Mouse (Mus musculus) hindbrain, embryonic 11.5 days (tissue): Measurements from ENCODE around the gene Tmem14c. TPM values are rescaled to one million over a fixed set of nuclear protein-coding genes. Genes with fewer than 3 reads are reported as not detected.

Experiments used
- ATAC-seq: fragments of 200-750 bp; cut with Nextera tagmentation; 2 replicates; pipeline ENCODE4 v1.8.0; 2017; ENCODE audit warnings: mild to moderate bottlenecking, moderate TSS enrichment, moderate library complexity; ENCODE audit not compliant: low FRiP score
- DNase-seq: peaks from one replicate; pipeline ENCODE4 v3.0.0-alpha.2; 2015; ENCODE audit warnings: low spot score
- H3K27ac ChIP-seq: fragments of 300-500 bp; sonication (generic); 2 replicates; pipeline ENCODE4 v1.5.1; 2014; ENCODE audit warnings: mild to moderate bottlenecking, low read depth, low read length
- H3K27me3 ChIP-seq: fragments of 300-500 bp; sonication (generic); 2 replicates; pipeline ENCODE4 v1.6.1; 2014; ENCODE audit warnings: mild to moderate bottlenecking, low read length, moderate library complexity, mixed read lengths; ENCODE audit not compliant: control insufficient read depth, insufficient read depth
- H3K36me3 ChIP-seq: fragments of 300-500 bp; sonication (generic); 2 replicates; pipeline ENCODE4 v1.6.1; 2014; ENCODE audit warnings: mild to moderate bottlenecking, low read length, moderate library complexity, mixed read lengths; ENCODE audit not compliant: control insufficient read depth, insufficient read depth
- H3K4me1 ChIP-seq: fragments of 300-500 bp; sonication (generic); replicated peaks from 2 replicates; pipeline ENCODE4 v1.6.1; 2014; ENCODE audit warnings: low read length, mixed read lengths; ENCODE audit not compliant: control insufficient read depth, insufficient read depth
- H3K4me2 ChIP-seq: fragments of 300-500 bp; sonication (generic); replicated peaks from 2 replicates; pipeline ENCODE4 v1.6.1; 2014; ENCODE audit warnings: mild to moderate bottlenecking, low read depth, low read length
- H3K4me3 ChIP-seq: fragments of 300-500 bp; sonication (generic); 2 replicates; pipeline ENCODE4 v1.5.1; 2014; ENCODE audit warnings: low read depth, low read length
- H3K9ac ChIP-seq: fragments of 300-500 bp; sonication (generic); 2 replicates; pipeline ENCODE4 v1.6.1; 2014; ENCODE audit warnings: low read depth, low read length
- H3K9me3 ChIP-seq: fragments of 300-500 bp; sonication (generic); 2 replicates; pipeline ENCODE4 v1.6.1; 2016; ENCODE audit warnings: low read length; ENCODE audit not compliant: control insufficient read depth
- WGBS: fragments of 180-500 bp; shearing (Covaris S2); extraction: QIAGEN DNeasy Blood & Tissue Kit; methylation state at CpG from one replicate; pipeline ENCODE4 v1.1.7; 2014; 5-methylcytosine and 5-hydroxymethylcytosine counted together
- polyA plus RNA-seq: library from polyadenylated mRNA; unstranded; fragments of >200 nt; fragmentation: Nextera tagmentation; extraction: Ambion mirVana; gene quantifications from 2 replicates; pipeline ENCODE4 v1.2.1, GENCODE M21; 2014

The Tmem14c gene
- 201 and 205 TPM in 2 replicates for polyA plus RNA-seq

GRCm38 (mm10) chr13:41015829-41016634, at the start of gene Tmem14c:
TSS of gene Tmem14c (plus strand) at chr13:41016292.
- peaks cover 5% of the 10 kb centered on the region; the same call in 1 of the 2 replicates for H3K36me3 ChIP-seq
- DNase-seq: peak; percentile 93

GRCm38 (mm10) chr13:40967609-40968008, 48.5 kb upstream of the Tmem14c start:
- Histone ChIP-seq H3K9me3 (no peaks in the 10 kb centered on the region), H3K4me2 (no peak overlapping the region), H3K36me3 (no peaks in the 10 kb centered on the region), H3K4me3 (no peak overlapping the region), H3K4me1 (no peaks in the 10 kb centered on the region), H3K27ac (no peak overlapping the region), H3K27me3 (no peaks in the 10 kb centered on the region), H3K9ac (no peak overlapping the region)
- DNase-seq (no peak), ATAC-seq (no peak)
- 89% methylated on average over 10 of the region's 10 CpGs for WGBS

More at GRCm38 (mm10) chr13:41015829-41016634, at the start of gene Tmem14c:
- Histone ChIP-seq H3K4me2 (peak within 1 kb of the TSS; percentile 84), H3K27ac (peak within 1 kb of the TSS; percentile 71; the same call in 1 of the 2 replicates), H3K9ac (peak within 1 kb of the TSS; percentile 78), H3K4me1 (no peaks in the 10 kb centered on the region; the same call in 1 of the 2 replicates), H3K9me3 (no peaks in the 10 kb centered on the region), H3K4me3 (peak within 1 kb of the TSS; percentile 62), H3K27me3 (no peaks in the 10 kb centered on the region)
- ATAC-seq: peak; percentile 99
- WGBS: under 1% methylated on average over 43 of the region's 43 CpGs

- DNase-seq: no peak
- no peaks in the 10 kb centered on the region for H3K4me1 ChIP-seq
- no peaks in the 10 kb centered on the region for H3K9me3 ChIP-seq
- no peak overlapping the region for H3K9ac ChIP-seq
- ATAC-seq: no peak
- H3K4me3 ChIP-seq: no peak overlapping the region
- H3K27ac ChIP-seq: no peak overlapping the region
- H3K4me2 ChIP-seq: no peak overlapping the region
- H3K27me3 ChIP-seq: no peaks in the 10 kb centered on the region
- H3K36me3 ChIP-seq: no peaks in the 10 kb centered on the region
- WGBS: 77% methylated on average over 5 of the region's 5 CpGs
These were observed 47.5 kb upstream of the Tmem14c start for GRCm38 (mm10) chr13:40968564-40968963.

GRCm38 (mm10) chr13:40969761-40970390, 46.2 kb upstream of the Tmem14c start:
- H3K9me3 ChIP-seq: no peaks in the 10 kb centered on the region
- no peak overlapping the region for H3K9ac ChIP-seq
- H3K36me3 ChIP-seq: no peaks in the 10 kb centered on the region
- no peak for DNase-seq
- no peak overlapping the region for H3K4me3 ChIP-seq
- no peak overlapping the region for H3K27ac ChIP-seq
- H3K27me3 ChIP-seq: no peaks in the 10 kb centered on the region
- no peaks in the 10 kb centered on the region for H3K4me1 ChIP-seq
- no peak overlapping the region for H3K4me2 ChIP-seq
- no peak for ATAC-seq
- 88% methylated on average over 4 of the region's 4 CpGs for WGBS

- no peak for ATAC-seq
- DNase-seq: no peak
- WGBS: 92% methylated on average over 5 of the region's 5 CpGs
These were observed 44.8 kb upstream of the Tmem14c start for GRCm38 (mm10) chr13:40971261-40971660.

GRCm38 (mm10) chr13:40971831-40972230, 44.3 kb upstream of the Tmem14c start:
- H3K4me2 ChIP-seq: no peak overlapping the region
- no peak overlapping the region for H3K27ac ChIP-seq
- WGBS: 77% methylated on average over 2 of the region's 2 CpGs
- H3K36me3 ChIP-seq: no peaks in the 10 kb centered on the region
- H3K4me1 ChIP-seq: no peaks in the 10 kb centered on the region
- no peak overlapping the region for H3K4me3 ChIP-seq
- H3K9ac ChIP-seq: no peak overlapping the region
- ATAC-seq: no peak
- H3K27me3 ChIP-seq: no peaks in the 10 kb centered on the region
- DNase-seq: no peak
- no peaks in the 10 kb centered on the region for H3K9me3 ChIP-seq

More at GRCm38 (mm10) chr13:40971261-40971660, 44.8 kb upstream of the Tmem14c start:
- Histone ChIP-seq H3K27me3 (no peaks in the 10 kb centered on the region), H3K36me3 (no peaks in the 10 kb centered on the region), H3K9me3 (no peaks in the 10 kb centered on the region), H3K4me3 (no peak overlapping the region), H3K9ac (no peak overlapping the region), H3K4me1 (no peaks in the 10 kb centered on the region), H3K27ac (no peak overlapping the region), H3K4me2 (no peak overlapping the region)

- Histone ChIP-seq H3K27ac (no peak overlapping the region), H3K4me2 (no peak overlapping the region), H3K4me3 (no peak overlapping the region), H3K9ac (no peak overlapping the region), H3K36me3 (no peaks in the 10 kb centered on the region), H3K4me1 (no peaks in the 10 kb centered on the region), H3K27me3 (no peaks in the 10 kb centered on the region), H3K9me3 (no peaks in the 10 kb centered on the region)
- WGBS: 90% methylated on average over 5 of the region's 5 CpGs
- ATAC-seq: no peak
- no peak for DNase-seq
These were observed 43.1 kb upstream of the Tmem14c start for GRCm38 (mm10) chr13:40972976-40973375.

- DNase-seq (peak; percentile 71), ATAC-seq (no peak)
- Histone ChIP-seq H3K36me3 (no peaks in the 10 kb centered on the region), H3K27ac (no peak overlapping the region), H3K27me3 (no peaks in the 10 kb centered on the region), H3K9ac (no peak overlapping the region), H3K4me1 (no peaks in the 10 kb centered on the region), H3K9me3 (no peaks in the 10 kb centered on the region), H3K4me3 (no peak overlapping the region), H3K4me2 (no peak overlapping the region)
- 17% methylated on average over 7 of the region's 7 CpGs for WGBS
These were observed 38.5 kb upstream of the Tmem14c start for GRCm38 (mm10) chr13:40977609-40978008.
